Mouse (Mus musculus) small intestine, adult 2 months (tissue): ENCODE results near the gene Neu2.

ENCODE experiments used
- CTCF ChIP-seq: fragments of 200-500 bp; IDR thresholded peaks from 2 replicates; pipeline ENCODE4 v1.5.1; 2012; ENCODE audit warnings: low read depth, mild to moderate bottlenecking, control low read depth, inconsistent platforms, low read length, moderate library complexity, mixed read lengths; ENCODE audit not compliant: insufficient replicate concordance, insufficient read length; ENCODE audit errors: extremely low read depth
- POLR2A ChIP-seq: fragments of 200-500 bp; IDR thresholded peaks from 2 replicates; pipeline ENCODE4 v1.6.1; 2012; ENCODE audit warnings: low read depth, mild to moderate bottlenecking, control low read depth, inconsistent platforms, low read length, moderate library complexity

DNA sequence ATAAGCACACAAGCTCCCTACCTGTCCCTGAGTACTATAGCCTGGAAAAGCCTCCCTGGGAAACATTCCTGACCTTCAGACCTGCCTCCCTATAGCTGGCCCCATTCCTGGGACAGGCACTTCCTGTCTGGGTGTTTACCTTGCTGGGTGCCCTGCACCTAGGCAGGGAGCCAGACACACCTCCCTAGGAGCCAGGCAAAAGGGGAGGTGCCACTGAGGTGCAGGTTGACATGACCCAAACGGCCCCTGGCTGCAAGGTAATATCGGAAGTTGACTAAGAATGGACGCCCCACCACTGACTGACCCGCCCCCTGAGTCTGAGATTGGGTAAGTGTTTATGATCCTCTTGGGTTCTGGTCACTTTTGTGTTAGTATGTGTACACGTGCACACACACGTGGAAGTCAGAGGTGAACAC is 64.1 kb downstream of the Neu2 start, which contains the start of gene Ngef:
- TF ChIP-seq CTCF (no peak), POLR2A (peak; percentile 54; the same call in 1 of the 2 replicates)
